Mouse (Mus musculus): Measurements from ENCODE around the gene Sema6d. TPM values are rescaled to one million over a fixed set of nuclear protein-coding genes. Genes with fewer than 3 reads are reported as not detected.

Gene Sema6d
- polyA plus RNA-seq, 1 experiment, result 6.9 TPM

- no peak for DNase-seq (ENCODE audit: low read depth)
Measured at GRCm38 (mm10) chr2:124612727-124613510, 523.1 kb downstream of the Sema6d start.

- no peak for DNase-seq (ENCODE audit: low read depth)
Measured at GRCm38 (mm10) chr2:124613671-124614210, 524.0 kb downstream of the Sema6d start.

GRCm38 (mm10) chr2:124616746-124617145, 527.0 kb downstream of the Sema6d start:
- DNase-seq (ENCODE audit: low read depth), result no peak

GRCm38 (mm10) chr2:124617440-124617839, 527.7 kb downstream of the Sema6d start:
- no peak for DNase-seq (ENCODE audit: low read depth)

GRCm38 (mm10) chr2:124618091-124618490, 528.3 kb downstream of the Sema6d start:
- DNase-seq (ENCODE audit: low read depth), result no peak

- no peak for DNase-seq (ENCODE audit: low read depth)
Measured at GRCm38 (mm10) chr2:124618526-124619219, 528.9 kb downstream of the Sema6d start.

- DNase-seq (ENCODE audit: low read depth), result no peak
Measured at GRCm38 (mm10) chr2:124620470-124620869, 530.7 kb downstream of the Sema6d start.

- DNase-seq (ENCODE audit: low read depth), result no peak
Measured at GRCm38 (mm10) chr2:124621972-124622621, 532.3 kb downstream of the Sema6d start.

GRCm38 (mm10) chr2:124624247-124624929, 534.6 kb downstream of the Sema6d start:
- DNase-seq (ENCODE audit: low read depth), result no peak

GRCm38 (mm10) chr2:124626425-124626824, 536.7 kb downstream of the Sema6d start:
- no peak for DNase-seq (ENCODE audit: low read depth)

GRCm38 (mm10) chr2:124627664-124628063, 537.9 kb downstream of the Sema6d start:
- no peak for DNase-seq (ENCODE audit: low read depth)

- no peak for DNase-seq (ENCODE audit: low read depth)
Measured at GRCm38 (mm10) chr2:124628701-124629100, 538.9 kb downstream of the Sema6d start.

GRCm38 (mm10) chr2:124634400-124634998, 544.7 kb downstream of the Sema6d start:
- DNase-seq (ENCODE audit: low read depth), result no peak

GRCm38 (mm10) chr2:124635271-124635865, 545.6 kb downstream of the Sema6d start:
- DNase-seq (ENCODE audit: low read depth), result no peak

GRCm38 (mm10) chr2:124637080-124637479, 547.3 kb downstream of the Sema6d start:
- no peak for DNase-seq (ENCODE audit: low read depth)

- no peak for DNase-seq (ENCODE audit: low read depth)
Measured at GRCm38 (mm10) chr2:124639221-124639963, 549.6 kb downstream of the Sema6d start.

GRCm38 (mm10) chr2:124640500-124641193, 550.9 kb downstream of the Sema6d start:
- no peak for DNase-seq (ENCODE audit: low read depth)

- DNase-seq (ENCODE audit: low read depth), result no peak
Measured at GRCm38 (mm10) chr2:124641194-124641558, 551.4 kb downstream of the Sema6d start.

GRCm38 (mm10) chr2:124642131-124642530, 552.4 kb downstream of the Sema6d start:
- DNase-seq (ENCODE audit: low read depth), result no peak

GRCm38 (mm10) chr2:124650609-124651008, 560.8 kb downstream of the Sema6d start:
- DNase-seq (ENCODE audit: low read depth), result no peak
